Mouse (Mus musculus): ENCODE data around the gene Axdnd1.
"Not testable (repeated sequence)": the region's sequence is repeated elsewhere in the genome, so short reads cannot be mapped to it uniquely, and the experiment has no call there.

Axdnd1 gene

GRCm38 (mm10) chr1:156345633-156346032, 75.3 kb downstream of the Axdnd1 start:
- DNase-seq (ENCODE audit: extremely low read depth, low read depth, low spot score): no peak

DNA sequence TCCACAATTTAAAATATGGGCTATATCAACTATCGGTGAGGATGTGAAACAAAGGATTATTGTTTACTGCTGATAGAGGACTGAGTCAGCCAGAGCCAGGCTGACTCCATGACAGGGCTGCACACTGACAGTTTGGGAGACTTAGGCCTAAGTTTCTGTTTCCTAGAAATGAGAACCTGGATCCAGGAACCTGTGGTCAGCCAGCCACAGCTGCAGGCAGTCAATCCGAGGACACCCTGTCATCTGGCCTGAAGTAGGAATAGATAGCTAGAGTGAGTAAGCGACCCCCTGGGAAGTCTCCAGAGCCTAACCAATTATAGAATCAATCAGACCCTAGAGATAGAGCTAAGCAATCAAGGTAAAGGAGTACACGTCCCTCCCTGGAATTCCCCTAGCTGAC, 76.5 kb downstream of the Axdnd1 start:
- DNase-seq (ENCODE audit: extremely low read depth, low read depth, low spot score): no peak

- DNase-seq (ENCODE audit: extremely low read depth, low read depth, low spot score): no peak
These were observed 80.1 kb downstream of the Axdnd1 start for GRCm38 (mm10) chr1:156340847-156341246.

DNA sequence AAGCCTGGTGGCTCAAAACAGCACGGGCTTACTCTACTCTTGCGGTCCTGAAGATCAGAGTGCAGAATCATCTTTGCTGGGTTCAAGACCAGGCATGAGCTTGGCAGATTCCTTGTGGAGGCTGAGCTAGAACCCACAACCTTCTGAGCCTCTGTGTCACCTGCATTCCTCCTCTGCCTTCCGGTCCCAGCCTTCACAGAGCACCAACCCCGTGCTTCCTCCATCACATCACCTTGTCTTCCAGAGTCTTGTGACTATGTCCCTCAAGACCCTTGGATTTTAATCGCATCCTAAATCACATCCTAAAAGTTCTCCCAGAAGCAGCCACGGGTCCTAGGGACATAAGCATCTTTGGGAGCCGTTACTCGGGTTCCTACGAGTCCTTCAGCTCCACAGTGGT, 97.8 kb downstream of the Axdnd1 start:
- no peak for DNase-seq (ENCODE audit: extremely low read depth, low read depth, low spot score)

DNA sequence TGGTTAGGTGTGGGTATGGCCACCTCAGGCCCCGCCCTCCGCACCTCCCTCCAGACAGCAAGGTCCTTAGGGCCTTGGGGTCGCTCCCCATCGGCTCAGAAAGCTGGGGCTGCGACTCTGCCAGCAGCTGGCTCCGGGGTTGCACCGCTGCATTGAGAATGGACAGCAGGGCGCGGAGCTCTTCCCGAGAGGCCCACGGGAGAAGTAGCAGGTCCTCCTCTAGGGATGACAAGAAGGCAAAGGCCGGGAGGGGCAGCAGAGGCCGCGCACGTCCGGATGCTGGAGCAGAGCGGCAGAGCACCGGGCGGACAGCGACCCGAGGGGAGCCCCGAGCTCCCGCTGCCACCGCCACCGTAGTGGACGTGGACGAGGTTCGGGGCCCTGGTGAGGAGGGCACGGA, 110.3 kb downstream of the Axdnd1 start, which contains the start of gene Nphs2:
Gene Nphs2, plus strand, starts transcription at position 98 of the 400 bp plus-strand sequence.
- no peak for DNase-seq (ENCODE audit: extremely low read depth, low read depth, low spot score)

- no peak for DNase-seq (ENCODE audit: extremely low read depth, low read depth, low spot score)
These were observed 112.4 kb downstream of the Axdnd1 start for GRCm38 (mm10) chr1:156308595-156308994.

DNA sequence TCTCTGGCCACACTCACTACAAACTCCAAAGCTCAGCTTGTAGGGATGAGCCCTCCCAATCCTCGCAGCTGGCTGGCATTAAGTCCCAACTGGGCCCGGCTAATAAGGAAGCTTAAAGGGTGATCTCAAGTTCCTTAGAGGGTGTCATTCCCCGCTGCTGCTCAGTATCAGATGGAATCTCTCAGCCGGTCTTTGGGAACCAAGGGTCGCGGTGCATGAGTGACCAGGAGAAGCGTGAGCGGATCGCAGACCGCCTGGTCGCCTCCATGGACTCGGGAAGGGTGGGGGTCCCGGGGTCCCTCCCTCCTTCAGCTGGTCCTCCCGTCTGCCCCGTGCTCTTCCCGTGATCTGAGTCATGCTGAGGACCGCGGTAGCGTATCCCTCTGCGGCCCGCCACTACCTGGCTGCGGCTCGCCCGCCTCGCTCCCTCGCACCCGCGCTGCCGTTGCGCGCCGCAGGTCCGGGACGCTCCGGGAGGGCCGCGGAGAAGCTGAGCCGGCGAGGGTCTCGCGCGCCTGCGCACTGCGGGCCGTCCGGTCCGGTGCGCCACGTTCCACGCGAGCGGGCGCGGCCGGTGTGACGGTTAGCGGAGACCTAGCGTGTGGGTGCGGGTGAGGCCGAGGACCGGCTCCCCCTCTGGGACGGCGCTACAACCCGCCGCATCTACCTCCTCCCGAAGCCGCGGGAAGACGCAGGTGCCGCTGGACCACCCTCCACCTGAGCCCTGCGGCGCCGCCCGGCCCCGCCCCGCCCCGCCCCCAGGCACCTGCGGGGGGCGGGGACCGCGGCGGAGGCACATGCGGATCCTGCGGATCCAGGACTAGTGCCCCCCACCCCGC, 117.8 kb downstream of the Axdnd1 start, which contains the start of gene Tdrd5:
Gene Tdrd5, minus strand, starts transcription at position 754 of the 839 bp plus-strand sequence.
- DNase-seq (ENCODE audit: extremely low read depth, low read depth, low spot score): no peak

GRCm38 (mm10) chr1:156290016-156290415, 130.9 kb downstream of the Axdnd1 start:
- no peak for DNase-seq (ENCODE audit: extremely low read depth, low read depth, low spot score)

GRCm38 (mm10) chr1:156289222-156289587, 131.8 kb downstream of the Axdnd1 start:
- not testable (repeated sequence) for DNase-seq (ENCODE audit: extremely low read depth, low read depth, low spot score)

DNA sequence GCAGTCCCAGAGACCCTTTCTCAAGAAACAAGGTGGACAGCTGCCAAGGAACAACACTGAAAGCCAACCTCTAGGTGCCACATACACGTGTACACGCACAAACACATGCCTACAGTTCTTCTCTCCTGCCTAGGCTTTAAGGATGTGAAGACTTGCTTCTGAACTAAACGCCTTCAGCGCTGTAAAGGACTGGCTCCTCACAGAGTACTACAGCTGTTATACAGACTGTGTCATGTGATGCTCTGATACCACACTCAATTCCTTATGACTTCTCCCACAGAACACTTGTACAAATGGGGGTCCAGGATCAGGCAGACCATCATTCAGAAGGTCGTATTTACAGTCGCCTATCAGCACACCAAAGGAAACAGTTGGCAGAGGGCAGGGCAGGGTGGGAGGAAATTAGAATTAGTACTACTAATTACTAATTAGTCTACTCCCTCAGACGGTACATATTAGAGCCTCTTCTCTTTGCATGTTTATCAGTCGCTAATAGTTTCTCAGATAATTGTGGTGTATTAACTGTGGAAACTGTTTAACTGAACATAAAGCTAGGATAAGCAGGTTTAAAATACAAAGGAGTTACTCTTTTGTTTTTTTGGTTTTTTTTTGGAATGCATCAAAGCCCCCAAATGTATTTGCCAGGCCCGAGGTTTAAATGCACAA, 132.3 kb downstream of the Axdnd1 start:
- no peak for DNase-seq (ENCODE audit: extremely low read depth, low read depth, low spot score)

- no peak for DNase-seq (ENCODE audit: extremely low read depth, low read depth, low spot score)
These were observed 135.4 kb downstream of the Axdnd1 start for GRCm38 (mm10) chr1:156285541-156285896.

DNA sequence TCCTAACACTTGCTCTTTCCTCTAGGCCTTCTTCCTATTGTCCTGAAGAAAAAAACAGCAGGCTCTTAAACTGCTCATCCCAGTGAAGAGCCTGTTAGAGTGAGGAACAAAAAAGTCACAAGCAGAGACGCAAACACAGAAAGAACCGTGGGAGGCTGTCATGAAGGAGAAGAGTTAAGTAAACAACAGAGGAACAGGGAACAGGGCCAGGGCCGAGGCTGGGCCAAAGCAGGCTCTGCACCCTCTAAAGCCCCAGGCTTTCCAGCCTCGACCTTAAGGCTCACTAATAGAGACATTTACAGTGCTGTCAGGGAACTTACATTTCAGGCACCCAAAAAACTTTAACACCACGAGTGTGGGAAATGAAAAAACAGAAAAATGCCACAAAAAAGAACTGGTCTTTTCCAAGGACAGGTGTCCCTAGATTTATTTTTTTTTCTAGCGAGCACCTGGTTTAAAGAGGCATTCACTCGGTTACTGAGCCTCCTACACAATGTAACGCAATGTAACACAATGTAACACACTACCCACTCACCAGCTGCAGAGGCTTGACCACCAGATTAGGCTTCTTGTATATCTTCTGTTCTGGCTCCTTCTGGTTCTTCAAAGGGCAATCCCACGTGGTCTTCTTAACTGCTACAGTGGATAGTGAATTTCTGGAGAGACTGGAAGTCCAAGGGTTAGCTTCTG, 136.0 kb downstream of the Axdnd1 start:
- peak; percentile 85 for DNase-seq (ENCODE audit: extremely low read depth, low read depth, low spot score)

GRCm38 (mm10) chr1:156284207-156284606, 136.8 kb downstream of the Axdnd1 start:
- DNase-seq (ENCODE audit: extremely low read depth, low read depth, low spot score): no peak

DNA sequence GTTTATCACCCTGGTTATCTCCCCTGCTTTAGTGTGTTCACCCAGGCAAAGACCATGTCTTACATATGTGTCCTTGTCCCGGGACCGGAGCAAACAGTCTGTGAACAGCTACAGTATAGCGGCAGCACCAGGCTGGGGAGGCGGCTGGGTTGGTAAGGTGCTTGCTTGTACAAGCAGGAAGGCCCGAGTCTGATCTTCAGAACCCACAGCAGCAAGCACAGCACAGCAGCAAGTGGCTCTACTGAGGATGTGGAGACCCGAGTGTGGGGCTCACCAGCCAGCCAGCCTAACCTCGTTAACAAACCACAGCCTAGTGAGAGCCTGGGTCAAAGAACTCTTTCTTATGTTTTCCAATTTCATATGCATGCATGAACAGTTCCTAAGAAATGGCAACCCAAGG, 140.8 kb downstream of the Axdnd1 start:
- DNase-seq (ENCODE audit: extremely low read depth, low read depth, low spot score): no peak

- DNase-seq (ENCODE audit: extremely low read depth, low read depth, low spot score): no peak
These were observed 147.3 kb downstream of the Axdnd1 start for GRCm38 (mm10) chr1:156273647-156274046.
